Mouse (Mus musculus): ENCODE data around the gene Tars2.

- TF ChIP-seq MAX (IDR thresholded peaks at IDR 0.05; ENCODE audit: low read length) = no peak
- TF ChIP-seq MAFK (IDR thresholded peaks at IDR 0.05; ENCODE audit: borderline replicate concordance, low read depth, low read length) = no peak
- TF ChIP-seq TBP (IDR thresholded peaks at IDR 0.05; ENCODE audit: low read depth, low read length) = no peak
- no peak for TF ChIP-seq CTCF (IDR thresholded peaks at IDR 0.05 in 2 of 3, conservative IDR thresholded peaks at IDR 0.05 in 1 of 3; ENCODE audit: control insufficient read depth in 1 of 3, insufficient read depth in 1 of 3, low read depth in 2 of 3, low read length in 3 of 3, poor library complexity in 1 of 3, severe bottlenecking in 1 of 3)
- no peak for TF ChIP-seq E2F4 (IDR thresholded peaks at IDR 0.05; ENCODE audit: borderline replicate concordance, low read depth, low read length)
- no peak for TF ChIP-seq EP300 (IDR thresholded peaks at IDR 0.05; ENCODE audit: low read depth in 1 of 2, low read length in 2 of 2)
- TF ChIP-seq ETS1 (IDR thresholded peaks at IDR 0.05; ENCODE audit: low read depth, low read length) = no peak
- TF ChIP-seq POLR2A (IDR thresholded peaks at IDR 0.05; ENCODE audit: control insufficient read depth in 1 of 2, insufficient read depth in 1 of 2, low read depth in 1 of 2, low read length in 2 of 2, poor library complexity in 1 of 2) = no peak
- TF ChIP-seq POLR2AphosphoS5 (IDR thresholded peaks at IDR 0.05; ENCODE audit: borderline replicate concordance, low read depth, low read length) = no peak
- no peak for TF ChIP-seq UBTF (IDR thresholded peaks at IDR 0.05; ENCODE audit: borderline replicate concordance, insufficient read depth, low read depth, low read length)
- no peak for TF ChIP-seq TCF12 (IDR thresholded peaks at IDR 0.05; ENCODE audit: low read depth, low read length)
- TF ChIP-seq BHLHE40 (IDR thresholded peaks at IDR 0.05; ENCODE audit: borderline replicate concordance, low read depth, low read length) = no peak
- no peak for TF ChIP-seq MXI1 (IDR thresholded peaks at IDR 0.05; ENCODE audit: low read depth, low read length)
Observed at GRCm38 (mm10) chr3:95798756-95799155, 38.8 kb upstream of the Tars2 start.
